Comparison of ENCODE assay signal across 12 mouse cellular contexts in the genomic region with DNA sequence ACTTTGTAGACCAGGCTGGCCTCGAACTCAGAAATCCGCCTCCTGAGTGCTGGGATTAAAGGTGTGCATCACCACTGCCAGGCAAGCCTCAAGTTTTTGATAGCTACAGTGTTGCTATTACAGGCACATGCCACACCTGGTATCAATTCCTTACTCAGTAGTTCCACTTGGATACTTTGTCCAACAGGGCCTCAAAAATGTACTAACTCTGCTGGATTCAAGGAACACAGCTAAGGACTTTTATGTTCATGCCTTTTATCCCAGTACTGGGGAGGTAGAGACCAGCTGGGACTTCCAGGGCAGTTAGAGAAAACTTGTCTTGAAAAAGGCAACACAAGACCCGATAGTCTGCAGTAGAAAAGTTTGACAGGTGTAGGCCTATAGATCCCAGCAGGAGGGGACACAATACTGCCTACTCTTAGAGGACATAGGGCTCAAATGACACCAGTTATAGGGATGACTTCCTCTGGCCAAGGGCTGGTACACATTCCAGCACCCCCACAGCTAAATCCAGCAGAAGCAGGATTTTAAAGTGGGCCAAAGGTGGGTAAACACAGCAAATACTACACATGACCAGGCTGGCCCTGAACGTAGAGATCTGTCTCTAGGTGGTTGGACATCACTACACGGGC. TPM values are rescaled to one million over a fixed set of nuclear protein-coding genes. Genes with fewer than 3 reads are reported as not detected.
DNase-seq lines count a peak whose midpoint lies in the region; ATAC-seq and TF ChIP-seq lines count a peak whose summit lies in the region.
"Had no signal": no experiment of that assay in that cellular context is flagged by ENCODE, and none has a peak within 500 bp of the region (broad histone marks: within the 10 kb centered on the region; RNA-seq: fewer than 3 reads in every experiment).

No protein-coding gene starts in this region.

- no peak overlapping the region for H3K4me3 ChIP-seq in intestine, embryonic 14.5 days (ENCODE audit: low read depth, low read length)
- no peak overlapping the region for H3K4me3 ChIP-seq in intestine, postnatal 0 days (ENCODE audit: low read depth, low read length)
- H3K4me3 ChIP-seq in liver, embryonic 12.5 days = no peak overlapping the region

- H3K36me3 ChIP-seq in intestine, embryonic 14.5 days (ENCODE audit: control insufficient read depth, insufficient read depth, low read length) = peaks cover 64% of the 10 kb centered on the region
- H3K36me3 ChIP-seq in intestine, postnatal 0 days (ENCODE audit: control insufficient read depth, insufficient read depth) = peaks cover 43% of the 10 kb centered on the region
- peaks cover 65% of the 10 kb centered on the region for H3K36me3 ChIP-seq in liver, embryonic 12.5 days

- peaks cover 10% of the 10 kb centered on the region for H3K4me1 ChIP-seq in intestine, embryonic 14.5 days (replicated peaks; ENCODE audit: control insufficient read depth, insufficient read depth, low read length)
- H3K4me1 ChIP-seq in intestine, postnatal 0 days (replicated peaks; ENCODE audit: control insufficient read depth, insufficient read depth, low read length) = 0 out of 2 replicates have a peak, but pooled peaks cover 2% of the 10 kb centered on the region
- H3K4me1 ChIP-seq in liver, embryonic 12.5 days = peaks cover 37% of the 10 kb centered on the region

- H3K9ac ChIP-seq in intestine, embryonic 14.5 days (ENCODE audit: low read length) = no peak overlapping the region
- no peak overlapping the region for H3K9ac ChIP-seq in intestine, postnatal 0 days (ENCODE audit: low read depth, low read length)
- no peak overlapping the region for H3K9ac ChIP-seq in liver, embryonic 12.5 days

- no peak for TF ChIP-seq CTCF in intestine, postnatal 0 days (IDR thresholded peaks at IDR 0.05; ENCODE audit: low read depth)

- H3K4me2 ChIP-seq in intestine, embryonic 14.5 days (ENCODE audit: low read length) = no peak overlapping the region
- H3K4me2 ChIP-seq in intestine, postnatal 0 days (replicated peaks; ENCODE audit: low read depth) = no peak overlapping the region
- no peak overlapping the region for H3K4me2 ChIP-seq in liver, embryonic 12.5 days

- DNase-seq in intestine, embryonic 14.5 days (ENCODE audit: low spot score) = no peak
- DNase-seq in A20 (ENCODE audit: low read depth, low spot score) (peak; percentile 19), ES-CJ7 (ENCODE audit: low read depth, low spot score) (peak; percentile 76)
- no peak for DNase-seq in gastrocnemius, postnatal 25 days
- DNase-seq in cerebellum, postnatal 25 days = no peak
- DNase-seq: gastrocnemius, postnatal 36 days had no signal

- H3K27ac ChIP-seq in intestine, embryonic 14.5 days (ENCODE audit: low read depth) = no peak overlapping the region
- no peak overlapping the region for H3K27ac ChIP-seq in intestine, postnatal 0 days (ENCODE audit: low read depth, low read length)
- peak overlapping the region; percentile 55 for H3K27ac ChIP-seq in liver, embryonic 12.5 days

- no peaks in the 10 kb centered on the region for H3K27me3 ChIP-seq in intestine, embryonic 14.5 days (replicated peaks; ENCODE audit: control insufficient read depth, insufficient read depth, low read length)
- H3K27me3 ChIP-seq in intestine, postnatal 0 days (replicated peaks; ENCODE audit: control insufficient read depth, insufficient read depth, low read length) = no peaks in the 10 kb centered on the region
- no peaks in the 10 kb centered on the region for H3K27me3 ChIP-seq in liver, embryonic 12.5 days (replicated peaks)

- H3K9me3 ChIP-seq in intestine, embryonic 14.5 days (ENCODE audit: control insufficient read depth, low read length) = no peaks in the 10 kb centered on the region
- no peaks in the 10 kb centered on the region for H3K9me3 ChIP-seq in intestine, postnatal 0 days (ENCODE audit: control insufficient read depth)
- no peaks in the 10 kb centered on the region for H3K9me3 ChIP-seq in liver, embryonic 12.5 days (replicated peaks)
- H3K9me3 ChIP-seq: G1E had no signal

- 65% methylated on average over 5 of the region's 5 CpGs for WGBS in intestine, embryonic 14.5 days
- 57% methylated on average over 5 of the region's 5 CpGs for WGBS in intestine, postnatal 0 days
- 55% methylated on average over 5 of the region's 5 CpGs for WGBS in liver, embryonic 12.5 days (ENCODE audit: insufficient replicate concordance)

- ATAC-seq in intestine, embryonic 14.5 days (replicated peaks; ENCODE audit: low FRiP score, low TSS enrichment, low read depth) = peak; percentile 33; the same call in 1 of the 2 replicates
- no peak for ATAC-seq in intestine, postnatal 0 days
- peak; percentile 40 for ATAC-seq in liver, embryonic 12.5 days
- no peak for ATAC-seq in inflammation-experienced regulatory T-cells, adult 6 months
- ATAC-seq: forebrain, embryonic 16.5 days had no signal

RNA-seq across cellular contexts. Expression of a gene that starts 0.9 kb away (rescaled TPM):
- polyA plus RNA-seq in intestine, embryonic 14.5 days (2014; fragmentation: Nextera tagmentation; extraction: Ambion mirVana) = 0.31 TPM in 2 replicates
- not detected in 2 replicates for polyA plus RNA-seq in intestine, postnatal 0 days (2015; fragmentation: Nextera tagmentation; extraction: Ambion mirVana)
- polyA plus RNA-seq in liver, embryonic 12.5 days (2016; fragmentation: Nextera tagmentation; extraction: Ambion mirVana) = not detected in 2 replicates
- under 1 TPM in 1 of 3 experiments, not detected in 2; 0.56 TPM for polyA plus RNA-seq in inflammation-experienced regulatory T-cells, adult 6 months (2017; shearing (Covaris generic))
- not detected for total RNA-seq in gastrocnemius, postnatal 25 days (2021)
- total RNA-seq: gastrocnemius, postnatal 36 days; heart, postnatal 10 days had no signal

RNA-seq across cellular contexts. Expression of a gene that starts 5.6 kb away (rescaled TPM):
- polyA plus RNA-seq in intestine, embryonic 14.5 days (2014; fragmentation: Nextera tagmentation; extraction: Ambion mirVana) = 752 and 786 TPM in 2 replicates
- polyA plus RNA-seq in intestine, postnatal 0 days (2015; fragmentation: Nextera tagmentation; extraction: Ambion mirVana) = 538 and 555 TPM in 2 replicates
- 462 and 473 TPM in 2 replicates for polyA plus RNA-seq in liver, embryonic 12.5 days (2016; fragmentation: Nextera tagmentation; extraction: Ambion mirVana)
- polyA plus RNA-seq in inflammation-experienced regulatory T-cells, adult 6 months (2017; shearing (Covaris generic)) = 1,000 to 10,000 TPM in 2 of 3 experiments, 100 to 1,000 TPM in 1; 686 to 1,148 (median 1,072) TPM
- 100 to 1,000 TPM; 379 to 436 TPM for total RNA-seq in gastrocnemius, postnatal 25 days (2021)

RNA-seq across cellular contexts. Expression of a gene that starts 10.3 kb away (rescaled TPM):
- polyA plus RNA-seq in intestine, embryonic 14.5 days (2014; fragmentation: Nextera tagmentation; extraction: Ambion mirVana) = 10.5 and 11.8 TPM in 2 replicates
- polyA plus RNA-seq in intestine, postnatal 0 days (2015; fragmentation: Nextera tagmentation; extraction: Ambion mirVana) = 8.5 and 9.8 TPM in 2 replicates
- polyA plus RNA-seq in liver, embryonic 12.5 days (2016; fragmentation: Nextera tagmentation; extraction: Ambion mirVana) = 10.7 and 10.9 TPM in 2 replicates
- 10 to 100 TPM; 23.0 to 28.1 (median 23.0) TPM for polyA plus RNA-seq in inflammation-experienced regulatory T-cells, adult 6 months (2017; shearing (Covaris generic))
- total RNA-seq in gastrocnemius, postnatal 25 days (2021) = 1 to 10 TPM; 4.9 to 6.4 TPM

RNA-seq across cellular contexts. Expression of a gene that starts 22.2 kb away (rescaled TPM):
- 85.1 and 88.6 TPM in 2 replicates for polyA plus RNA-seq in intestine, embryonic 14.5 days (2014; fragmentation: Nextera tagmentation; extraction: Ambion mirVana)
- polyA plus RNA-seq in intestine, postnatal 0 days (2015; fragmentation: Nextera tagmentation; extraction: Ambion mirVana) = 98.2 and 103 TPM in 2 replicates
- polyA plus RNA-seq in liver, embryonic 12.5 days (2016; fragmentation: Nextera tagmentation; extraction: Ambion mirVana) = 36.9 and 37.6 TPM in 2 replicates
- 10 to 100 TPM; 38.6 to 64.7 (median 40.7) TPM for polyA plus RNA-seq in inflammation-experienced regulatory T-cells, adult 6 months (2017; shearing (Covaris generic))
- 10 to 100 TPM; 18.3 to 21.9 TPM for total RNA-seq in gastrocnemius, postnatal 25 days (2021)

RNA-seq across cellular contexts. Expression of a gene that starts 32.1 kb away (rescaled TPM):
- 1.7 and 1.9 TPM in 2 replicates for polyA plus RNA-seq in intestine, embryonic 14.5 days (2014; fragmentation: Nextera tagmentation; extraction: Ambion mirVana)
- 0.43 and 0.63 TPM in 2 replicates for polyA plus RNA-seq in intestine, postnatal 0 days (2015; fragmentation: Nextera tagmentation; extraction: Ambion mirVana)
- polyA plus RNA-seq in liver, embryonic 12.5 days (2016; fragmentation: Nextera tagmentation; extraction: Ambion mirVana) = 0.92 and 1.1 TPM in 2 replicates
- 1 to 10 TPM; 2.4 to 2.9 (median 2.6) TPM for polyA plus RNA-seq in inflammation-experienced regulatory T-cells, adult 6 months (2017; shearing (Covaris generic))
- 10 to 100 TPM; 38.9 to 45.0 TPM for total RNA-seq in gastrocnemius, postnatal 25 days (2021)

Comparison
In these comparisons a context has a peak if more than half of its experiments do, and no peak if none do; other contexts are left out.
1. ATAC-seq: peak in intestine, embryonic 14.5 days (single experiment) and liver, embryonic 12.5 days (single experiment); none in intestine, postnatal 0 days (single experiment) and inflammation-experienced regulatory T-cells, adult 6 months (single experiment).
2. DNase-seq: peak in A20 (single experiment) and ES-CJ7 (single experiment); none in intestine, embryonic 14.5 days (single experiment), gastrocnemius, postnatal 25 days (single experiment) and cerebellum, postnatal 25 days (0 of 2).